Mouse (Mus musculus): ENCODE results near the gene Camta1. TPM values are rescaled to one million over a fixed set of nuclear protein-coding genes. Genes with fewer than 3 reads are reported as not detected.

Gene Camta1
- polyA plus RNA-seq, 1 experiment from 2014 or later, result 171 TPM

DNA sequence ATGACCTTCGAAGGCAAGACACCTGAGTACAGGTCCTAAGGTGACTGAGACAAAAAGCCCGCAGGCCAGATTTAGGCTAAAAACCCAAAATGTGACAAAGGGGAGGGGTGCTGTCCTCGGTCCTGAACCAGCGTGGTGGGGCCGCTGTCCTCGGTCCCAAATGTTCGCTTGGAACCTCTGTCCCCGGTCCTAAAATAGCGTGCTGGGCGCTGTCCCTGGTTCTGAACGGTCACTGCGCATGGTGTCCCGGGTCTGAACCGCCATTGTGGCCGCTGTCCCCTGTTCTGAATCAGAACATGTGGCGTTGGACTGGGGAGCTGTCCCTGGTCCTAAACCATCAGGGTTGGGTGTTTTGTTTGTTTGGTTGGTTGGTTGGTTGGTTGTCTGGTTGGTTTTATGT is 257.2 kb downstream of the Camta1 start:
- WGBS, result 12% methylated on average over 16 of the region's 16 CpGs
- H3K4me1 ChIP-seq (replicated peaks; ENCODE audit: control insufficient read depth, insufficient read depth, low read length), result peaks cover 24% of the 10 kb centered on the region
- no peaks in the 10 kb centered on the region for H3K9me3 ChIP-seq (ENCODE audit: control insufficient read depth, low read length)
- no peaks in the 10 kb centered on the region for H3K36me3 ChIP-seq (replicated peaks; ENCODE audit: control insufficient read depth, insufficient read depth)
- no peak overlapping the region for H3K4me3 ChIP-seq (replicated peaks; ENCODE audit: low read length)
- ATAC-seq (ENCODE audit: low FRiP score) (no peak), DNase-seq (ENCODE audit: low spot score) (peak; percentile 73)
- H3K27me3 ChIP-seq (ENCODE audit: control insufficient read depth, insufficient read depth, low read length), result no peaks in the 10 kb centered on the region
- H3K27ac ChIP-seq, result no peak overlapping the region
- no peak overlapping the region for H3K4me2 ChIP-seq (replicated peaks)
- no peak overlapping the region for H3K9ac ChIP-seq

DNA sequence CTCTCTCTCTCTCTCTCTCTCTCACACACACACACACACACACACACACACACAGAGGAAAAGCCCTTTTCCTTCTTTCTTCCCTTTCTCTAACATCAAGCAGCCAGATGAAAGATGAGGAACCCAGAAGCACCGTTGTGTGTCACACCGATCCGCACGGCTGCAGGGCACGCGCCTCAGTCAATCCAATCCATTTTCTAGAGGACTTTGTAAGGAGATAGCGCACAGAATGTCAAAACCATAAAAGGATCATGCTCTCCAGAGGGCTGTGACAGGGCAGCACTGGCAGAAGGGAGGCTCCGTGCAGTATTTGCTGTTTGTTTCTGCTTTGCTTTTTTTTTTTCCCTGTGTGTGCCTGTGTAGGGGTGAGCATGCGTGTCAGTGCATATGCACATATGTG is 258.1 kb downstream of the Camta1 start:
- ATAC-seq (ENCODE audit: low FRiP score), result no peak
- no peak for DNase-seq (ENCODE audit: low spot score)
- WGBS, result 59% methylated on average over 9 of the region's 9 CpGs
- Histone ChIP-seq H3K9me3 (ENCODE audit: control insufficient read depth, low read length) (no peaks in the 10 kb centered on the region), H3K4me1 (replicated peaks; ENCODE audit: control insufficient read depth, insufficient read depth, low read length) (peaks cover 24% of the 10 kb centered on the region), H3K27me3 (ENCODE audit: control insufficient read depth, insufficient read depth, low read length) (no peaks in the 10 kb centered on the region), H3K27ac (peak overlapping the region; percentile 51; the same call in 1 of the 2 replicates), H3K4me2 (replicated peaks) (no peak overlapping the region), H3K9ac (peak overlapping the region; percentile 28; the same call in 1 of the 2 replicates), H3K4me3 (replicated peaks; ENCODE audit: low read length) (no peak overlapping the region), H3K36me3 (replicated peaks; ENCODE audit: control insufficient read depth, insufficient read depth) (no peaks in the 10 kb centered on the region)

DNA sequence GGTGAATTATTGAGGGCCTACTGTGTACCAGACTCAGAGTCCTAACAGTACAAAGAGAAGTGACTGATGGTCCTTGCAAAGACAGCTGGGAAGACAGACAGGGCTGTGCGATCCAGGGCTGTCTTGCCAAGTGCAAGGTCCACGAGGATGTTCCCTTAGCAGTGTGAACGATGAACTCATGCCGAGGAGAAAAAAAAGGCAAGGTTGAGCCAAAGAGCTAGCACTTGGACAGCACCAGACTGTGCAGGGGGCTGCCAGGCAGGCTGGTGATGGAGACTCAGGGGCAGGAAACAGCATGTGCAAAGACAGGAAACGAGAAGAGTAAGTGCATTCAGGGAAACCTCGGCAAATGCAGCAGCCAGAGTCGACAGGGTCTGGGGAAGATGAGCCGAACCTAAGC is 266.6 kb downstream of the Camta1 start:
- H3K9ac ChIP-seq, result no peak overlapping the region
- no peaks in the 10 kb centered on the region for H3K9me3 ChIP-seq (ENCODE audit: control insufficient read depth, low read length)
- WGBS, result 60% methylated on average over 8 of the region's 8 CpGs
- H3K4me1 ChIP-seq (replicated peaks; ENCODE audit: control insufficient read depth, insufficient read depth, low read length), result 0 out of 2 replicates have a peak, but pooled peaks cover 5% of the 10 kb centered on the region
- no peak for DNase-seq (ENCODE audit: low spot score)
- no peaks in the 10 kb centered on the region for H3K36me3 ChIP-seq (replicated peaks; ENCODE audit: control insufficient read depth, insufficient read depth)
- no peak overlapping the region for H3K4me2 ChIP-seq (replicated peaks)
- H3K27me3 ChIP-seq (ENCODE audit: control insufficient read depth, insufficient read depth, low read length), result no peaks in the 10 kb centered on the region
- no peak overlapping the region for H3K4me3 ChIP-seq (replicated peaks; ENCODE audit: low read length)
- no peak for ATAC-seq (ENCODE audit: low FRiP score)
- H3K27ac ChIP-seq, result no peak overlapping the region

DNA sequence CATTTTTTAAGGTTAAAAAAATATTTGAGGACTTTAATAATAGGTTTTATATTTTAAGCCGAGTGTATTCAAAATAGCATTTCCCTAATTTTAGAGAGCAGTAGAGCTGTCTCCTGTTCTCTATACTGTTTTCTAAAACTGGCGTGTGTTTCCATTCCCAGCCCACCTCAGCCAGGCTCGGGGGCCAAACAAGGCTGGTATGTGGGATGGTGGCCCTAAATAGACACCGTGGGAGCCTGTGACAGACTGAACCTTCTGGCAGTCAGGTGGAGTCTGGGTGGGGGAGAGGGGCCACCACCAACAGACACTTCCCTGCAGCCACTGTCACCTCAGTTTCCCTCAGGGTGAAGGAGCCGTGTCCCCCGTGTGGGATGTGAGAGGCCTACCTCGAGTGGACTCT is 268.6 kb downstream of the Camta1 start:
- 79% methylated on average over 7 of the region's 7 CpGs for WGBS
- H3K4me3 ChIP-seq (replicated peaks; ENCODE audit: low read length), result no peak overlapping the region
- ATAC-seq (ENCODE audit: low FRiP score), result no peak

DNA sequence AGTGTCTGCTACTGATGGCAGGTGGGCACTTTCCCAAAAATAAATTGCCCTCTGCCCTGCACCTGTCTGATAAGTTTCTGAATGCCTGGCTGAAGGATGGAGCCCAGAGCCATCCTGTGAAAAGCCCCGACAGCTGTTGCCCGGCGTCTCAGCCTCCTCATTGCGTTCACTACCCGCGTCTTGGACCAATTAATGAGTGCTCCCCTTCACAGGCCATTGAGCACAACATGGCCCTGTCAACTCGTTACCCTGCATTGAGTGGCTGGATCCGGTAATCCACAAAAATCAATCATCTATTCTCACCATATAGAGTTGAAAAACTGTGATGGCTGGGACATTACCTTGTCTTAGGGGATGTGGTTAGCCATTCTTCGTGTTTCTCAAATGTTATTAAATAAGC is 275.6 kb downstream of the Camta1 start:
- H3K27me3 ChIP-seq (ENCODE audit: control insufficient read depth, insufficient read depth, low read length), result no peaks in the 10 kb centered on the region
- no peaks in the 10 kb centered on the region for H3K36me3 ChIP-seq (replicated peaks; ENCODE audit: control insufficient read depth, insufficient read depth)
- H3K9me3 ChIP-seq (ENCODE audit: control insufficient read depth, low read length), result no peaks in the 10 kb centered on the region
- no peak for DNase-seq (ENCODE audit: low spot score)
- no peak overlapping the region for H3K27ac ChIP-seq
- no peak overlapping the region for H3K4me3 ChIP-seq (replicated peaks; ENCODE audit: low read length)
- H3K4me2 ChIP-seq (replicated peaks), result no peak overlapping the region
- 32% methylated on average over 9 of the region's 9 CpGs for WGBS
- H3K4me1 ChIP-seq (replicated peaks; ENCODE audit: control insufficient read depth, insufficient read depth, low read length), result peaks cover 9% of the 10 kb centered on the region
- ATAC-seq (ENCODE audit: low FRiP score), result no peak
- H3K9ac ChIP-seq, result no peak overlapping the region

More for the DNA sequence above, 268.6 kb downstream of the Camta1 start:
- Histone ChIP-seq H3K4me1 (replicated peaks; ENCODE audit: control insufficient read depth, insufficient read depth, low read length) (0 out of 2 replicates have a peak, but pooled peaks cover 5% of the 10 kb centered on the region), H3K9me3 (ENCODE audit: control insufficient read depth, low read length) (no peaks in the 10 kb centered on the region), H3K9ac (no peak overlapping the region), H3K4me2 (replicated peaks) (no peak overlapping the region), H3K36me3 (replicated peaks; ENCODE audit: control insufficient read depth, insufficient read depth) (no peaks in the 10 kb centered on the region), H3K27me3 (ENCODE audit: control insufficient read depth, insufficient read depth, low read length) (no peaks in the 10 kb centered on the region), H3K27ac (no peak overlapping the region)
- DNase-seq (ENCODE audit: low spot score), result no peak

DNA sequence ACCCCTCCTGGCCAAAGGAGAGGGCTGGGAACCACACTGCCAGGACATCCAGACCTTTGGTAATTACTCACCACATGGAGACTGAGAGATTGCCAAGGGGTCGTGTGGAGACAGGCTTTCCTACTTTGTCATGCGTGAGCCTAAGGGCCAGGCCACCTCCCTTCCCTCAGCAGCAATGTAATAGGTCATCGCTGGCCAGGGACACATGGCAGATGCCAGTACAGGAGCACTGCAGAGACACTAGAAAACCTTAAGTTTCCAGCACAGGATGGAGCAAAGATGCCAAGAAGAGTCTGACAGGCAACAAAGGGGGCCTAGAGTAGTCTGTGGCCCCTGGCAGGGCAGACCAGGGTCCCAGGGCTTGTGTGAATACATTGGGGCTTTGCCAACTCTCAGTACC is 283.7 kb downstream of the Camta1 start:
- Histone ChIP-seq H3K27ac (no peak overlapping the region), H3K9me3 (ENCODE audit: control insufficient read depth, low read length) (no peaks in the 10 kb centered on the region), H3K27me3 (ENCODE audit: control insufficient read depth, insufficient read depth, low read length) (no peaks in the 10 kb centered on the region), H3K4me1 (replicated peaks; ENCODE audit: control insufficient read depth, insufficient read depth, low read length) (peaks cover 16% of the 10 kb centered on the region), H3K4me3 (replicated peaks; ENCODE audit: low read length) (no peak overlapping the region), H3K9ac (no peak overlapping the region), H3K4me2 (replicated peaks) (no peak overlapping the region), H3K36me3 (replicated peaks; ENCODE audit: control insufficient read depth, insufficient read depth) (no peaks in the 10 kb centered on the region)
- DNase-seq (ENCODE audit: low spot score) (no peak), ATAC-seq (ENCODE audit: low FRiP score) (no peak)
- WGBS, result 71% methylated on average over 3 of the region's 3 CpGs

DNA sequence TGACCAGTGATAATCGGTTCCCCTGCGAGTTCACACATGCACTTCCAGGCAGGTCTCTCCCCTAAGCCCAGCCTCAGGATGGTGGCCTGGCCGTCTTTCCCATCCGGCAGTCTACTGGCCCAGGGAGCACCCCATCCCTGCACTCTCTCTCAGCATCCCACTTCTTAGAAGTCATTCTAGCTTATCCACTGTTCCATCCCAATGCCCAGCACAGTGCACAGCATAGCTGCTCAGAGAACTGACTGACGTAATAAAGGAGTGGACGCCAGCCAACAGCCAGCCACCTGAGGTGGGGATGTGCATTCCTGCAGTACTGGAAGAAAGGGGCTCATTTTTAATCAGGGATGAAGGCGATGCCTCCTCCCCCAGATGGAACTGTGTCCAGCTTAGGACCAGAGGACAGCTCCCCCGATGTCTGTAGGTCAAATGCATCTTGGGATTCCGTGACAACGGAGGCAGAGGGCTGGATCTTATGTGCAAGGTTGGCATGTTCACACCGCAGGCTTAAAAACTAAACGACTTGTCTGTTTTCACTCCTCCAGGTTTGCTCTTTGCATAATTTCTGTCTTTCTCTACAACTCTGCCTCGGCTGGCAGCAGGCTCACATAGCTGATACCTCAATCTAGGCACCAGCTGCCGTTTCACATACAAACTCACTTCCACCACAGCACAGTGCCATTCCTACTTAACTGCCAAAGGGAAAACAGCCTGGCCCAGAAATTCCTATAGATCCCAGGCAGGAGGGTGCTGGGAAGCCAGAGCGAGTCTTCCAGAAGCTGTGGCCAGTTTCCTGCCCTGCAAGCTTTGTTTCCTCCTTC is 285.2 kb downstream of the Camta1 start:
- DNase-seq (ENCODE audit: low spot score), result no peak
- Histone ChIP-seq H3K27me3 (ENCODE audit: control insufficient read depth, insufficient read depth, low read length) (no peaks in the 10 kb centered on the region), H3K36me3 (replicated peaks; ENCODE audit: control insufficient read depth, insufficient read depth) (no peaks in the 10 kb centered on the region), H3K4me2 (replicated peaks) (no peak overlapping the region), H3K4me1 (replicated peaks; ENCODE audit: control insufficient read depth, insufficient read depth, low read length) (peaks cover 19% of the 10 kb centered on the region), H3K9me3 (ENCODE audit: control insufficient read depth, low read length) (no peaks in the 10 kb centered on the region), H3K4me3 (replicated peaks; ENCODE audit: low read length) (no peak overlapping the region), H3K27ac (peak overlapping the region; percentile 7; the same call in 1 of the 2 replicates), H3K9ac (no peak overlapping the region)
- ATAC-seq (ENCODE audit: low FRiP score), result no peak
- 71% methylated on average over 15 of the region's 15 CpGs for WGBS

DNA sequence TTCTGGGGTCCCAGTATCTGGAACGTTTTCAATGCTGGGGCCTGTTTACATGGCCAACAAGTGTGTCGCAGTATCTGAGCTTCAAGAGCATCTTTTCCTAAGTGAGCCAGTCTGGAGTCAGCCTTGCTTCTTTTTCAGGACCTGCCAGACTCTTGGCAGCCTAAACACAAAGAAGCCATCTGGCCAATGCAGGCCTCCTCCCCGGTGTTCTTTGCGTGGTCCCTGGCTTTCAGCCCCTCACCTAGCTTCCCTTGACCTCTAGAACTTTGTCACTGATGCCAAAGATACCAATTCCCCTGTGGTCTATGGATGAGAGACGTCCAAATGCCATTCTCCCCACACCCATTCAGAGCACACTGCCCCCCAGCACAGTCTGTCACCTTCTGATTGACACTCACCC is 289.0 kb downstream of the Camta1 start:
- DNase-seq (ENCODE audit: low spot score), result no peak
- Histone ChIP-seq H3K4me1 (replicated peaks; ENCODE audit: control insufficient read depth, insufficient read depth, low read length) (peaks cover 34% of the 10 kb centered on the region), H3K9me3 (ENCODE audit: control insufficient read depth, low read length) (no peaks in the 10 kb centered on the region), H3K4me2 (replicated peaks) (no peak overlapping the region), H3K27me3 (ENCODE audit: control insufficient read depth, insufficient read depth, low read length) (no peaks in the 10 kb centered on the region), H3K9ac (no peak overlapping the region), H3K36me3 (replicated peaks; ENCODE audit: control insufficient read depth, insufficient read depth) (no peaks in the 10 kb centered on the region), H3K27ac (no peak overlapping the region), H3K4me3 (replicated peaks; ENCODE audit: low read length) (no peak overlapping the region)
- WGBS, result 48% methylated on average over 5 of the region's 5 CpGs
- no peak for ATAC-seq (ENCODE audit: low FRiP score)

DNA sequence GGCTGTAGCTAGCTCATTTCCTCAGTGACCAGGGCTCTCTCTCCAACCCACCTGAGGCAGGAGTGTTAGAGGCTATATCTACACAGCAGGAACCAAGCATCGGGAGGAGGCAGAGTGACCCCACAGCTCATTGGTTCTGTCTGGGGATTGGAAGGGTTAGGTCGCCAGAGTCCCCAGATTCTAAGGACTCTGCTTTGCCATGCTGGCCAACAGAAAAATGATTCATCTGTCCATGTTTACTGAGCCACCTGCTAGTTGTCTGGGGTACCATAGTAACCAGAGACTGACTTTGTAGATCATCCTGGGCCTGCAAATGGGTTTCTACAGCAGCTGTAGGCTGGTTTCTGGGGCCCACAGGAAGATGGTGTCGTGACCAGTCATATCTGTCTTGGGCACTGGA is 292.1 kb downstream of the Camta1 start:
- ATAC-seq (ENCODE audit: low FRiP score), result no peak
- no peaks in the 10 kb centered on the region for H3K27me3 ChIP-seq (ENCODE audit: control insufficient read depth, insufficient read depth, low read length)
- no peaks in the 10 kb centered on the region for H3K36me3 ChIP-seq (replicated peaks; ENCODE audit: control insufficient read depth, insufficient read depth)
- H3K9ac ChIP-seq, result no peak overlapping the region
- 65% methylated on average over 3 of the region's 3 CpGs for WGBS
- H3K4me3 ChIP-seq (replicated peaks; ENCODE audit: low read length), result no peak overlapping the region
- no peak for DNase-seq (ENCODE audit: low spot score)
- peak overlapping the region; percentile 35; the same call in 1 of the 2 replicates for H3K27ac ChIP-seq
- H3K4me1 ChIP-seq (replicated peaks; ENCODE audit: control insufficient read depth, insufficient read depth, low read length), result peaks cover 28% of the 10 kb centered on the region
- H3K9me3 ChIP-seq (ENCODE audit: control insufficient read depth, low read length), result no peaks in the 10 kb centered on the region
- H3K4me2 ChIP-seq (replicated peaks), result no peak overlapping the region
